Mouse (Mus musculus): ENCODE measurements around the gene Gpr88. TPM values are rescaled to one million over a fixed set of nuclear protein-coding genes. Genes with fewer than 3 reads are reported as not detected.

Gpr88 gene
- polyA plus RNA-seq, 1 experiment from 2014 or later: 0.06 TPM

Other genes starting within 250 kb of the Gpr88 start
- 12.0 and 13.5 TPM in 2 replicates for gene Slc30a7, start 246.1 kb downstream of the Gpr88 start, polyA plus RNA-seq (2015; fragmentation: Nextera tagmentation; extraction: Ambion mirVana)
- 4.8 and 6.7 TPM in 2 replicates for gene Extl2, start 246.0 kb downstream of the Gpr88 start, polyA plus RNA-seq (2015; fragmentation: Nextera tagmentation; extraction: Ambion mirVana)
- 47.4 and 57.8 TPM in 2 replicates for gene Vcam1, start 123.8 kb downstream of the Gpr88 start, polyA plus RNA-seq (2015; fragmentation: Nextera tagmentation; extraction: Ambion mirVana)
- gene Cdc14a, start 170.5 kb upstream of the Gpr88 start, polyA plus RNA-seq (2015; fragmentation: Nextera tagmentation; extraction: Ambion mirVana): 2.1 and 2.5 TPM in 2 replicates

All from liver, embryonic 13.5 days (tissue).